24 mouse cellular contexts compared by ENCODE assay signal in genomic region chr16:20279395-20279794, GRCm38 (mm10). TPM values are rescaled to one million over a fixed set of nuclear protein-coding genes. Genes with fewer than 3 reads are reported as not detected.
"Had no signal": no experiment of that assay in that cellular context is flagged by ENCODE, and none has a peak within 500 bp of the region (broad histone marks: within the 10 kb centered on the region; RNA-seq: fewer than 3 reads in every experiment).

No protein-coding gene starts in this region.

- H3K4me2 ChIP-seq: liver, embryonic 13.5 days; midbrain, embryonic 12.5 days; midbrain, embryonic 15.5 days; neural tube, embryonic 12.5 days; neural tube, embryonic 15.5 days; stomach, embryonic 15.5 days had no signal

- H3K9me3 ChIP-seq: liver, embryonic 13.5 days; midbrain, embryonic 12.5 days; midbrain, embryonic 15.5 days; neural tube, embryonic 12.5 days; stomach, embryonic 15.5 days had no signal

- DNase-seq: kidney, postnatal 25 days; liver, embryonic 13.5 days; lung, adult 2 months; right cerebral cortex, adult 18-20 months; right cerebral cortex, postnatal 14 days; right cerebral cortex, postnatal 4 days; spleen, adult 18-20 months; thymus, postnatal 25 days had no signal

- H3K4me1 ChIP-seq: liver, embryonic 13.5 days; midbrain, embryonic 12.5 days; midbrain, embryonic 15.5 days; neural tube, embryonic 12.5 days; neural tube, embryonic 15.5 days; stomach, embryonic 15.5 days had no signal

- H3K4me3 ChIP-seq: liver, embryonic 13.5 days; midbrain, embryonic 12.5 days; midbrain, embryonic 15.5 days; neural tube, embryonic 12.5 days; neural tube, embryonic 15.5 days; stomach, embryonic 15.5 days had no signal

- H3K27me3 ChIP-seq: liver, embryonic 13.5 days; midbrain, embryonic 12.5 days; midbrain, embryonic 15.5 days; neural tube, embryonic 12.5 days; neural tube, embryonic 15.5 days; stomach, embryonic 15.5 days had no signal

- H3K9ac ChIP-seq: liver, embryonic 13.5 days; midbrain, embryonic 12.5 days; midbrain, embryonic 15.5 days; neural tube, embryonic 12.5 days; neural tube, embryonic 15.5 days; stomach, embryonic 15.5 days had no signal

- H3K27ac ChIP-seq: kidney, postnatal 0 days; liver, embryonic 13.5 days; macrophage; midbrain, embryonic 12.5 days; midbrain, embryonic 15.5 days; neural tube, embryonic 12.5 days; neural tube, embryonic 15.5 days; stomach, embryonic 15.5 days had no signal

- ATAC-seq: midbrain, embryonic 15.5 days had no signal

RNA-seq across cellular contexts. Expression of gene Map6d1, which starts 38.2 kb away (rescaled TPM):
- total RNA-seq: liver, adult 2 months; megakaryocyte, adult 5-6 weeks had no signal
- polyA plus RNA-seq: liver, adult 2 months; lung, adult 2 months; macrophage had no signal

RNA-seq across cellular contexts. Expression of gene Cyp2ab1, which starts 45.8 kb away (rescaled TPM):
- total RNA-seq: layer of hippocampus, adult 8-10 months; layer of hippocampus, postnatal 14 days; left cerebral cortex, postnatal 25 days; liver, adult 2 months had no signal
- polyA plus RNA-seq: kidney, embryonic 14.5 days; kidney, postnatal 0 days; limb, embryonic 11.5 days; liver, embryonic 13.5 days; liver, embryonic 16.5 days; lung, embryonic 16.5 days; midbrain, embryonic 12.5 days; midbrain, embryonic 15.5 days; neural tube, embryonic 12.5 days; neural tube, embryonic 15.5 days; stomach, embryonic 15.5 days had no signal
